Mouse (Mus musculus) liver, embryonic 15.5 days (tissue): Measurements from ENCODE around the gene Prmt3. TPM values are rescaled to one million over a fixed set of nuclear protein-coding genes. Genes with fewer than 3 reads are reported as not detected.

ENCODE experiments used
- ATAC-seq: fragments of 200-750 bp; cut with Nextera tagmentation; 2 replicates; pipeline ENCODE4 v1.8.0; 2017; ENCODE audit warnings: moderate number of reproducible peaks, mild to moderate bottlenecking, moderate library complexity; ENCODE audit not compliant: insufficient read depth
- H3K27ac ChIP-seq: fragments of 300-500 bp; sonication (generic); replicated peaks from 2 replicates; pipeline ENCODE4 v1.5.1; 2015; ENCODE audit warnings: mild to moderate bottlenecking, inconsistent platforms
- H3K27me3 ChIP-seq: fragments of 300-500 bp; sonication (generic); 2 replicates; pipeline ENCODE4 v1.6.1; 2015; ENCODE audit warnings: mild to moderate bottlenecking, inconsistent platforms
- H3K36me3 ChIP-seq: fragments of 300-500 bp; sonication (generic); replicated peaks from 2 replicates; pipeline ENCODE4 v1.6.1; 2015; ENCODE audit warnings: moderate library complexity, mild to moderate bottlenecking, inconsistent platforms
- H3K4me1 ChIP-seq: fragments of 300-500 bp; sonication (generic); replicated peaks from 2 replicates; pipeline ENCODE4 v1.6.1; 2015; ENCODE audit warnings: inconsistent platforms
- H3K4me2 ChIP-seq: fragments of 300-500 bp; sonication (generic); 2 replicates; pipeline ENCODE4 v1.6.1; 2015; ENCODE audit warnings: moderate library complexity, mild to moderate bottlenecking, inconsistent platforms
- H3K4me3 ChIP-seq: fragments of 300-500 bp; sonication (generic); replicated peaks from 2 replicates; pipeline ENCODE4 v1.5.1; 2015; ENCODE audit warnings: mild to moderate bottlenecking, inconsistent platforms
- H3K9ac ChIP-seq: fragments of 300-500 bp; sonication (generic); 2 replicates; pipeline ENCODE4 v1.6.1; 2015; ENCODE audit warnings: moderate library complexity, mild to moderate bottlenecking, inconsistent platforms
- H3K9me3 ChIP-seq: fragments of 300-500 bp; sonication (generic); replicated peaks from 2 replicates; pipeline ENCODE4 v1.6.1; 2016; ENCODE audit warnings: inconsistent platforms
- WGBS: fragments of 180-500 bp; shearing (Covaris S2); methylation state at CpG from one replicate; pipeline ENCODE4 v1.1.7; 2015; ENCODE audit warnings: mixed read lengths; ENCODE audit not compliant: insufficient replicate concordance; 5-methylcytosine and 5-hydroxymethylcytosine counted together
- polyA plus RNA-seq: library from polyadenylated mRNA; unstranded; fragments of >200 nt; fragmentation: Nextera tagmentation; extraction: Ambion mirVana; gene quantifications from 2 replicates; pipeline ENCODE4 v1.2.1, GENCODE M21; 2015

Gene Prmt3
- polyA plus RNA-seq, 1 experiment from 2014 or later: 20.4 TPM

DNA sequence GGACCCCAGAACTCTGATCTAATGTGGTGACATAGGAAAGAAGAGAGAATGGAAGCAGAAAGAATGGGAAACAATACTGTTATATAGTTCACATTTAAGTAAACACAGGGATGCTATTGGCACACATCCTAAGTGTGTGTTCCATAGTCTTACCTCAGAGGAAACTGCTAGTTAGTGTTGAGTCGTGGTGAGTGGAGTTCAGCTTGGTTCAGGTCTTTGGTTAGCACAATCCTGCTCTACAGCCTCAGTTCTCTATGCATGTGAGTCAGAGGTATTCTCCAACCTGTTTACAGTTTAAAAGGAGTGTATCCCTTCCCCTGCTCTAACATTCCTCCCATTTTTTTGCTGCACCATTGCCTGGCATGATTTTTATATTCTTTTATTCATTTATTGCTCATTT is 19.0 kb downstream of the Prmt3 start:
- WGBS: 48% methylated on average over 1 of the region's 1 CpGs
- H3K27ac ChIP-seq: no peak overlapping the region
- no peak overlapping the region for H3K4me3 ChIP-seq
- H3K4me2 ChIP-seq: no peak overlapping the region
- no peak overlapping the region for H3K9ac ChIP-seq
- peaks cover 63% of the 10 kb centered on the region for H3K36me3 ChIP-seq
- no peaks in the 10 kb centered on the region for H3K9me3 ChIP-seq
- ATAC-seq: no peak
- no peaks in the 10 kb centered on the region for H3K4me1 ChIP-seq
- no peaks in the 10 kb centered on the region for H3K27me3 ChIP-seq

DNA sequence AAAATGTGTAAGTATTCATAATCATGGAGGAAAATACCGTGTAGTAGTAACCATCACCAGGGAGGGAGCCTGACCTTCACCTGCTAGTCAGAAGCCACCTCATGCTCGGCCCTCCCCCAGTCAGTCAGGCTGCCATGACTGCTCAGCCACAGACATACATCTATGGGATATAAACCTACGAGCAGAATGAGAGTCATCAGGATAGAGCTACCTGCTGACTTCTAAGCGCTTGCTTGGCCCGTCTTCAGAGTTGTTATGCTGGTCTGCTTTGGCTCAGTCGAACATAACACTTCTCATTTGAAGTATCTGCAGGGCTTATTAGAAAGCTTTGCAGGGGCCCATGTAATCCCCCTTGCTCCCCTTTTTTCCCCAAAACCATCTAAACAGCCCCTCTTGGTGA is 25.4 kb downstream of the Prmt3 start:
- Histone ChIP-seq H3K9ac (no peak overlapping the region), H3K36me3 (peaks cover 43% of the 10 kb centered on the region), H3K27me3 (no peaks in the 10 kb centered on the region), H3K9me3 (no peaks in the 10 kb centered on the region), H3K4me2 (no peak overlapping the region), H3K4me3 (no peak overlapping the region), H3K4me1 (peaks cover 16% of the 10 kb centered on the region), H3K27ac (no peak overlapping the region)
- ATAC-seq: no peak
- WGBS: 76% methylated on average over 6 of the region's 6 CpGs

DNA sequence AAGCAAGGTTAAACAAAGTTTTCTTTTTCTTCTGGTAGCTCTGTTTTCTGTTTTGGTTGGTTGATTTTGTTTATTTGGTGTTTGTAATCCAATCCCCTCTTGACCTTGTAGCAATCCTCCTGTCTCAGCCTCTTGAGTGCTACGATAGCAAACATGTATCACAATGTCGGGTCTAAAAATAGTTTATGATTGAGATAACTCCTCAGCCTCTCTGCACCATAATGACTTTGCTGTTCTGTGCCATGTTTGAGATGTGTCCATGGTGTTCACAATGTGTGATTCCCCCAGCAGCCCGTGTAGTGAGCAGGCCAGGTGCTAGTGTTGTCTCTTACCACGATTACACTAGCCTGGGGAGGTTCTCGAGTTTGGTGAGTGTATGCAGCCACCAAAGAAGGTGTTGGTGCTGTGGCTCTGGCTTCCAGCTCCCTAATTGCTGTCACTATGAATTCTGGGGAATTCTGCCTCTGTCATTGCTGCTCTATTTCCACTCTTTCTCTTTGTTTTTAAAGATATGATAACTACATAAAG is 26.6 kb downstream of the Prmt3 start:
- Histone ChIP-seq H3K9ac (no peak overlapping the region), H3K4me1 (peaks cover 16% of the 10 kb centered on the region), H3K27me3 (no peaks in the 10 kb centered on the region), H3K36me3 (peaks cover 42% of the 10 kb centered on the region), H3K9me3 (no peaks in the 10 kb centered on the region), H3K4me2 (no peak overlapping the region), H3K4me3 (no peak overlapping the region), H3K27ac (no peak overlapping the region)
- WGBS: 35% methylated on average over 5 of the region's 5 CpGs
- ATAC-seq: no peak

DNA sequence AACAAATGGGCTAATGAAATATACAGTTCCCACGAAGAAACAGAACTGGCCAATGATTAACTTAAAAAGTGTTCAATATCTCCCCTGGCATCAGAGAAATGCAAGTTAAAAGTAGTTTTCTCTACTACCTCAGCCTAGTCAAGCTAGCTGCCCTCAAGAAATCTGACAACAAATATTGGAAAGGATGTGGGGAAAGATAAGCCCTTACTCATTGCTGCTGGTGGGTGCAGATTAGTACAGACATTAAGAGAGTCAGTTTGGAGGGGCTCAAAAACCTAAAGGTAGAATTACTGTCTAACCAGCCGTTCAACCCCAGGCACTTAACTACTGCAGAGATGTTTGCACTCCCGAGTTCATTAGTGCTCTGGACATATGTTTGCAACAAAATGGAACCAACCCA is 27.5 kb downstream of the Prmt3 start:
- Histone ChIP-seq H3K4me3 (no peak overlapping the region), H3K36me3 (peaks cover 38% of the 10 kb centered on the region), H3K27me3 (no peaks in the 10 kb centered on the region), H3K9ac (no peak overlapping the region), H3K9me3 (no peaks in the 10 kb centered on the region), H3K4me2 (no peak overlapping the region), H3K4me1 (peaks cover 16% of the 10 kb centered on the region), H3K27ac (no peak overlapping the region)
- ATAC-seq: peak; percentile 28; the same call in 1 of the 2 replicates
- WGBS: 17% methylated on average over 3 of the region's 3 CpGs

DNA sequence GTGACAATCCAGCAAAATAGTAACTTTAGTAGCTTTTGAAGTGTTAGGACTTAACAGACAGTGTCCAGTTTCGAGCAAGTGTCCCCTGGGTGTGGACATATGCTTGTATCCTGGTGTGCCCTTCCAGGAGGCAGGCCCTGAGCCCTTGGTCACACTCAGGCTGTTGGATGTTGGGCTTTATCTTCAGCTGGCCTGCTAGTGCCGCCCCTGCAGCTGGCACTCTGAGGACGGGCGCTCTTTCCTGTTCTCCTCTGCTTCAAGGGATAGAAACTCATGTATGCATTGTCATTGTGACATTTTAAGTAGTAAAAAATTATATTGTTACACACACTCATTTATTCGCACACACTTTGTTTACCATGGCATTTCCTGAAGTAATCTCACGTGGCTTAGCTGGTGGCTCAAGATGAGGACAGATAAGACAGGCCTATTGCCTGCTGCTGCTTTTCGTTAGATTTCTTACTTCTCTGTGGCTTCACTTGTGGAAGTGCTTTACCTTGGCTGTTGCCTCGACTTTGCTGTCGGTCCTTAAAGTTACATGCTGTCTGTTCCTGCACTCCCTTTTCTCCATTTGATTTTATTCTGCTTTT is 29.0 kb downstream of the Prmt3 start:
- ATAC-seq: no peak; the same call in 1 of the 2 replicates
- H3K27me3 ChIP-seq: no peaks in the 10 kb centered on the region
- H3K27ac ChIP-seq: no peak overlapping the region
- H3K4me1 ChIP-seq: peaks cover 16% of the 10 kb centered on the region
- 34% methylated on average over 9 of the region's 9 CpGs for WGBS
- peaks cover 32% of the 10 kb centered on the region for H3K36me3 ChIP-seq
- no peak overlapping the region for H3K4me3 ChIP-seq
- H3K9ac ChIP-seq: no peak overlapping the region
- no peaks in the 10 kb centered on the region for H3K9me3 ChIP-seq
- H3K4me2 ChIP-seq: no peak overlapping the region

DNA sequence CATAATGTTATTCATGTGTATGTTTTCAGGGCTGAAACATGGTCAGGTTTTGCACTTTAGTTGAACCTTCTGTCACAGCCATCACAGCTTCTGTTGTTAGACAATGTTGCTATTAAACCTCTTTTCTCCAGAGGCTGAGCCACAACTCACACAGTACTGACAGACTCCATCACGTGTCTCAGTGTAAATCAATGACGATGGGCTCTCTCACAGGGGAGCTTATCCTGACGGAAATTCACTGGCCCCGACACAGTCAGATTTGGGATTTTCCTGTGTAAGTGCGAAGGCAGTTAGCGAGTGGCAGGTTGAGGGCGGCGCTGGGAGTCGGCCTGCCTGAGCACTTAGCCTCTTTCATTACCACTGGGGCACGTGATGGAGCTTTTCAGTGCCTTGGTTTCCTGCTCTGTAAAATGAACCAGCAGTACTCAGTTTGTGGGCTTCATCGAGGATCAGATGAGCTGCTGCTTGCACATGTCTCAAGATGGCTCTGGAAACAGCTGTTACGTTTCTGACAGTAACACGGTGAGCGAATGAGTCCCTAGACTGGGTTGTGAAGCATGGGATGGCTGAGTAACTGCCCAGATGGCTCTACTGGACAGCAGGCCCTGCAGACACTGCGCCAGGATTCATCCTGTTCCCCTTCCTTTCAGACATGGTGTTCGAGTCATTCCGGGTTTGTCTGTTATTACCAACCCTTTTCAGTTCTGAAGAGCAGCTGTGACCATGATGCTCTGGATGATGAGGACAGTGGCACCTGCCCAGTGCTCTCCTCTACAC is 29.9 kb downstream of the Prmt3 start:
- H3K27me3 ChIP-seq: no peaks in the 10 kb centered on the region
- H3K4me3 ChIP-seq: no peak overlapping the region
- H3K4me2 ChIP-seq: no peak overlapping the region
- ATAC-seq: no peak
- no peak overlapping the region for H3K27ac ChIP-seq
- peaks cover 16% of the 10 kb centered on the region for H3K4me1 ChIP-seq
- no peaks in the 10 kb centered on the region for H3K9me3 ChIP-seq
- H3K36me3 ChIP-seq: peaks cover 26% of the 10 kb centered on the region
- no peak overlapping the region for H3K9ac ChIP-seq
- 83% methylated on average over 17 of the region's 17 CpGs for WGBS

DNA sequence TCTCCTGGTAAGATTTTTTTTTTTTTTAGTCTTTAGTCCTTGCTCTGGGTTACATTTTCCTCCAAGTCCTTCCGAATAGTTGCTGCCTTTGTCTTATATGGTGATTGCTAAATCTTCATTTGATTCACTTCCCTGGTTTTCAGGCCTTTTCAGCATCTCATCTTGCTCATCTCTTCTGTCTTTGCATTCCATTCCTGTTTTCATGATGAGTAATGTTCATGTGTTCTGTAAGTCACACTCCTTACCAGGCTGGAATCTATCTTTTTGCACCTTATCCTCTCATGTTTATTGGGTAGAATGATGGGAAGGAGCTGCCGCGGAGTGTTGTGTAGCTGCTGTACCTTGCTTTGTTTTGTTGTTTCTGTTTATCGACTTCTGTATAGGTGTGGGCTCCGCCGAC is 31.0 kb downstream of the Prmt3 start:
- no peak for ATAC-seq
- 80% methylated on average over 6 of the region's 6 CpGs for WGBS
- Histone ChIP-seq H3K9ac (no peak overlapping the region), H3K4me3 (no peak overlapping the region), H3K4me1 (peaks cover 16% of the 10 kb centered on the region), H3K9me3 (no peaks in the 10 kb centered on the region), H3K4me2 (no peak overlapping the region), H3K27me3 (no peaks in the 10 kb centered on the region), H3K27ac (no peak overlapping the region), H3K36me3 (peaks cover 21% of the 10 kb centered on the region)

DNA sequence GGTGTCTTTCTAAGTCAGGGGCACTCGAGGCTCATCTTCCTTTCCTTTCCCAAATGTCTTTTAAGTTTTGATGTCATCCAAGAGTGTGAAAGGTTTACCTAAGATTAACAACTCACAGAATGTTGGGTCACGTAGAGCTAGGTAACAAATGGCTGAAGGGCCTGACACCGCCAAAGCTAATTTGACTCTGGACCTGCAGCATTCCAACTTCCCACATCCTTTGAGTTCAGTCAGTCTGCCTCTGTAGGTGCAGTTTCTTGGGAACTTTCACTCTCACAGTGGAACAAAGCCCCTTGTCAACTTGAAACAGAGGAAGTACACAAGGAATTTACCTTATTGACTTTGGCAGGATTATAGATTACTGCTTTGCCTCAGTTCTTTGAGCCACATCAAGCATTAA is 31.4 kb downstream of the Prmt3 start:
- Histone ChIP-seq H3K36me3 (peaks cover 21% of the 10 kb centered on the region), H3K27me3 (no peaks in the 10 kb centered on the region), H3K9ac (no peak overlapping the region), H3K9me3 (no peaks in the 10 kb centered on the region), H3K4me1 (peaks cover 16% of the 10 kb centered on the region), H3K4me3 (no peak overlapping the region), H3K4me2 (no peak overlapping the region), H3K27ac (no peak overlapping the region)
- WGBS: 69% methylated on average over 3 of the region's 3 CpGs
- ATAC-seq: no peak

DNA sequence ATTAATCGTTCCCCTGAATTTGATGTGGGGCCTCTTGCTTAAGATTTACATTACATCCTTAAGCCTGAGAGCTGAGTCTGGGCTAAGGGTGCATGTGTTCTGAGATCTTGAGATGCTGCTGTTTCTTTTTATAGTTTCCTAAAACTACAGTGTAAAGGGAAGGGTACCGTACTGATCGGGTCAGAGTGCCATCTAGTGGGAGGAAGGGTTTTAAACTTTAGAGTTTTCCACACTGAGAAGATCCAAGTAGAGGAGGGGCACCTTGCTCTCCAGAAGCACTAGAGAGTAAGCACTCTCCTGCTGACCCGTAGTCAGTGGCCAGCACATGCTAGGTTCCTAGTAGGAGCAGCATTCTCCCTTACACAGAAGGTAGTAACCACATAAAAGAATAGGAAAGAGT is 33.2 kb downstream of the Prmt3 start:
- Histone ChIP-seq H3K36me3 (peaks cover 21% of the 10 kb centered on the region), H3K9ac (no peak overlapping the region), H3K27me3 (no peaks in the 10 kb centered on the region), H3K4me1 (peaks cover 4% of the 10 kb centered on the region), H3K27ac (no peak overlapping the region), H3K9me3 (no peaks in the 10 kb centered on the region), H3K4me3 (no peak overlapping the region), H3K4me2 (no peak overlapping the region)
- WGBS: 55% methylated on average over 4 of the region's 4 CpGs
- ATAC-seq: no peak

DNA sequence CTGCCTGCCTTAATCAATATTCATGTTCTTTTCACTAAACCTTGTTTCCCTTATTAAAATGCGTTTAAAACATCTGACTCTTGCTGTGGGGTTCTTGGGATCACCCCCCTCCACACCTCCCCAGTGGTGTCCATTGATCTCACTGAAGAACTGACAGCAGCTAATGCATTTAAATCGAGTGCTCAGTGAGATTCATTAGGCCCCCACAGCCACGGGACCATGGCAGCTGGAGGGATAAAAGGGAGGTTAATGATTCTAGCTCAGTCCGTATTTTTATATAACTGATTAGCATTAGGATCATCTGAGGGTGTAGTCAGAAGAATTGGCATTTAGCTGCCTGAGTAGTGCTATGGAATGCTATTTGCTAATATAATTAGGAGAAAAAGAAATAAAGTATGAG is 41.2 kb downstream of the Prmt3 start:
- H3K9me3 ChIP-seq: no peaks in the 10 kb centered on the region
- ATAC-seq: no peak
- no peak overlapping the region for H3K4me2 ChIP-seq
- H3K9ac ChIP-seq: no peak overlapping the region
- no peaks in the 10 kb centered on the region for H3K4me1 ChIP-seq
- no peak overlapping the region for H3K27ac ChIP-seq
- H3K4me3 ChIP-seq: no peak overlapping the region
- 0 out of 2 replicates have a peak, but pooled peaks cover 16% of the 10 kb centered on the region for H3K36me3 ChIP-seq
- WGBS: 80% methylated on average over 4 of the region's 4 CpGs
- H3K27me3 ChIP-seq: no peaks in the 10 kb centered on the region

DNA sequence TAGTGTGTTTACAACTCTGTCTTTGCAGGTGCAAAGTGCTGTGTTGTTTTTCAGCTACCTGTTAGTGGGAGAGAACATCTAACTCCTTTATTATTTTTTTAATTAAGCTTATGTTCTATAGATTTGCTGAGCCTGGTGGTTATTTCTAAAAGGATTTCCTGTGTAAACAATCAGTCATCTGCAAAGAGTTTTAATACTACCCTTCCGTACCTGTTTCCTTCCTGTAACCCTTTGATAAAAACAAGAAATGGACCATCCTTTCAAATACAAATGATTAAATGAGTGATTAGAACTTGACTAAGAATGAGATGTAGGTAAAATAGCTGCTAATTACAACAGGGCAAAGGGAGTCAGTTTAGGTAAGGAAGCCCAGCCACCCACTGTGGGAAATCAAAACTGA is 43.2 kb downstream of the Prmt3 start:
- H3K27me3 ChIP-seq: no peaks in the 10 kb centered on the region
- WGBS: 74% methylated on average over 1 of the region's 1 CpGs
- H3K4me3 ChIP-seq: no peak overlapping the region
- 0 out of 2 replicates have a peak, but pooled peaks cover 16% of the 10 kb centered on the region for H3K36me3 ChIP-seq
- no peak overlapping the region for H3K27ac ChIP-seq
- no peak overlapping the region for H3K9ac ChIP-seq
- no peak overlapping the region for H3K4me2 ChIP-seq
- no peaks in the 10 kb centered on the region for H3K4me1 ChIP-seq
- no peaks in the 10 kb centered on the region for H3K9me3 ChIP-seq
- ATAC-seq: no peak
